Mouse (Mus musculus) heart, postnatal 14 days (tissue): ENCODE data around the gene Tgfa. TPM values are rescaled to one million over a fixed set of nuclear protein-coding genes. Genes with fewer than 3 reads are reported as not detected.

ENCODE experiments used
- DNase-seq, 2 experiments: peaks; one replicate each; pipeline ENCODE4 v3.0.0; 2021 to 2022
- intact Hi-C: fragments of 180-260 bp; cut with DNase I; formaldehyde crosslinking; loops from one replicate; pipeline ENCODE4 v1.15.1; 2025
- total RNA-seq, 2 experiments: library from RNA; stranded (reverse); gene quantifications; 2 replicates each; pipeline ENCODE4 v1.2.3; 2021

The Tgfa gene
- total RNA-seq, 2 experiments from 2014 or later: 1.3 to 1.4 TPM

DNA sequence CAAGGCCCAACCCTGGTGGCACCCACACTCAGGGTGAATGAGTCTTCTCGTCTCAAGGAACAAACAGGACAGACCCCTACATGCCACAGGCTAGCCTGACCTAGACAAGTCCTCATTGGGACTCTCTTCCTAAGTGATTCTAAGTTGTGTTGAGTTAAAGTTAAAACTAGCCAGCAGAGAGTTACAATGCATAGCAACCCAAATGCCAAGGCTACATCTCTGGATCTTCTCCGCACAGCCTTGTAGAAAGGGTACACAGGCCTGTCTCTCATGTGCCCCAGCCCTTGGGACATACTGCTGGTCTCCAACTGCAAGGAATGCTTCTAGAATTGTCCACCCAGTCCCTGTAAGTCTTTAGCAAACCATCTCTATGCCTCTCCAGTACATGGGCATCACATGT is 81.8 kb downstream of the Tgfa start:
- DNase-seq: no peak

DNA sequence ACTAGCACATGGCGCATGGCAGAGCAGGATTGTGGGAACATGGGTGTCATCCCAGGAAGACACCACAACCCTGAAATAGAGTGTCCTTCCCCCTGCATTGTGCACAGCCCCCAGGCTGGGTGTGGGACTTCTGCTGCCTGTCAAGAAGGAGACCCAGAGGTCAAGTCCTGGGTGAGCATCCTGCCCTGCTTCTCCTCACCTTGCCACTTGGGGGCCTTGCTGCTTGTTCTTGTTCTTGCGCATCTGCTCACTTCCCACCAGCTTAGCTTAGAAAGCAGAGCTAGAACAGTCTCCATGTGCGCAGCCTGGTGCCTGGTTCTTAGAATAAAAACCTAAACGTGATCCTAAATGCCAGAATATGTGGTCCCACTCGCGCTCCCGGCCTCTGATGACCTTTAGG is 82.6 kb downstream of the Tgfa start:
- no peak for DNase-seq
- intact Hi-C loops: no loop called here

More for the DNA sequence above, 81.8 kb downstream of the Tgfa start:
- intact Hi-C loops: no loop called here

- no peak for DNase-seq
- intact Hi-C loops: no loop called here
Observed at GRCm38 (mm10) chr6:86281573-86282210, 86.7 kb downstream of the Tgfa start.

DNA sequence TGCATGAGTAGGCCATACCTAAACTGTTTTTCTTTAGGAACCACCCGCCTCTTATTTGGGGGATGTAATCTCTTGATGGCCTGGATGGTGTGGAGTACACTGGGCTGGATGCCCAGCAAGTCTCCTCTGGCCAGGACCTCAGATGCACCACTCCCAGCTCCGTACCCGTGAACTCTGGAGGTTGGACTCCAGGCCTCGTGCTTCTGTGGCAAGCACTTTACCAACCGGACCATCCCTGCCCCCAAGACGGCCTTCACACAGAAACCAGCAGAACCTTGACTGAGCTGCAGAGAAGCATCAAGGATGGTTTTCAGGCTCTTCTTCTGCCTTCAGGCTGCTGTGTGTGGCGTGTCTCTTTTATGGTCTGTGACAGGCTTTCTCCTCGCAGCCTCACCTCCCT is 98.3 kb downstream of the Tgfa start:
- peak; percentile 7 to 11 for DNase-seq
- intact Hi-C loops: no loop called here

DNA sequence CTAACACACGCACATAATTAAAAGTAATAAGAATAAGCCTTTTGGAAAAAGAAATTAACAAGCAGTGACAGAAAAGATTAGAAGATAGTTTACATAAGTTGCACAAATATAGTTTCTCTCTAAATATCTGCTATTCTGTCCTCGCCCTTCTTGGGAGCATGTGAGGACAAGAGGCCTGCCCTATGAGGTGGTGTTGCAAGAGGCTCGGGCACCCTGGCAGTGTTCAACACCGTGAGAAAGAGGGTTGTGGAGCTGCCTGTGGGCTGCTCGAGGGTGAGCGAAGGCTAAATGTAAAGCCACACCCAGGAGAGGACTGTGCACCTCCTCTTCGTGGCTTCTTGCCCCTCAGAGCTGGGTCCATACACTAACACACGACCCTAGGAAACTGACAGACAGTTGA is 100.4 kb downstream of the Tgfa start:
- no peak for DNase-seq
- intact Hi-C loops: no loop called here

- no peak for DNase-seq
- intact Hi-C loops: no loop called here
Observed at GRCm38 (mm10) chr6:86296126-86296525, 101.1 kb downstream of the Tgfa start.

DNA sequence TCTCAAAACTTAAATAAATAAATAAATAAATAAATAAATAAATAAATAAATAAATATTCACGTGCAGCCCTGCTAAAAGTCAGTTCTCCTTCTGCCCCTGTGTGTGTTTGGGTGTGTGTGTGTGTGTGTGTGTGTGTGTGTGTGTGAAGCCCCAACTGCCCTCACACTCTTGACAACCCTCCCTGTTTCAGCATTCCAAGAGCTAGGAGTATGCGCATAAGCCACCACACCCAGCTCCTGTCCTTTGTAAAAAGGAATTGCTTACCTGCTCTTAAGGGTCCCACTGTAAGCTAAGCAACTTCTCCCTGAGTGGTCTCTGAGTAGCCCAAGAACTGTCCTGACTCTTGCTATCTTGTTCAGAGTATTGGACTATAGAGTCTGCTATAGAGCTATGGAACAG is 101.9 kb downstream of the Tgfa start:
- no peak for DNase-seq
- intact Hi-C loops: no loop called here

DNA sequence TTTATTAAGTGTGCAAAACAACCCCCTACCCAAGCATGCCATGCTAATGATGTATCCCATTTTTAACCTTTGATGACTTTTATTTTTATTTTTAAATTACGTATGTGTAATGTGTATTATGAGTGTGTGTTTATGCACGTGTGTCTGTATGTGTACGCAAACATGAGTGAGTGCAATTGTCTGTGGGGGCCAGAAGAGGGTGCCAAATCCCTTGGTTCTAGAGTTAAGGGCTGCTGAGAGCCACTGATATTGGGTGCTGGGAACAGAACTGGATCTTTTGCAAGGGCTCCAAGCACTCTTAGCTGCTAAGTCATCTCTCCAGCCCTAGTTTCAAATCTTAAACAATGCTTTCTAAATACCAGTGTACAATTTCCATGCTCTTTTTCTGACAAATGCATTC is 103.9 kb downstream of the Tgfa start:
- DNase-seq: no peak
- intact Hi-C loops: no loop called here

- DNase-seq: no peak
- intact Hi-C loops: no loop called here
Observed at GRCm38 (mm10) chr6:86299381-86299780, 104.4 kb downstream of the Tgfa start.

- DNase-seq: no peak
- intact Hi-C loops: no loop called here
Observed at GRCm38 (mm10) chr6:86305680-86306079, 110.7 kb downstream of the Tgfa start.

DNA sequence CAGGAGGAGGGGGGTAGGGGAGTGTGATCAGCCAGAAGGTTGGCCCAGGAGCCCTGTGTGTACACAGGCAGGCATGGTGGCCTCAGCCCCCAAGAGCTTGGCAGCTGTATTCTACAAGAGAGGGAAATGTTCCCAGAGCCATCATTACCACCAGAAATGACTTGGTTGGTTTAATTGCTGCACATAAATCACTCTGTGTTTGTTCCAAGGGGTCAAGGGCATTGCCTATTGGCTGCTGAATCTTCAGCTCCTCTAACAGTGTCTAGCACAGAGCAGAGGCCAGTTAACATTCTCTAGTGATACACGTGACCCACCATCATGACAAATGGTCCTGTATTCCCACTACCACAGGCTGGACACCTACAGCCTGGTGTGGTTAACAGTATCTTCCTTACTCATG is 119.0 kb downstream of the Tgfa start:
- intact Hi-C loops: no loop called here
- DNase-seq: no peak

GRCm38 (mm10) chr6:86317066-86317465 is 122.0 kb downstream of the Tgfa start:
- DNase-seq: peak in 1 of 2 experiments; percentile 5
- intact Hi-C loops: no loop called here

GRCm38 (mm10) chr6:86318855-86319254 is 123.8 kb downstream of the Tgfa start:
- peak in 1 of 2 experiments; percentile 9 for DNase-seq
- intact Hi-C loops: no loop called here

GRCm38 (mm10) chr6:86322031-86322563 is 127.1 kb downstream of the Tgfa start:
- no peak for DNase-seq
- intact Hi-C loops: no loop called here

- intact Hi-C loops: no loop called here
- DNase-seq: no peak
Observed at GRCm38 (mm10) chr6:86322991-86323390, 128.0 kb downstream of the Tgfa start.

DNA sequence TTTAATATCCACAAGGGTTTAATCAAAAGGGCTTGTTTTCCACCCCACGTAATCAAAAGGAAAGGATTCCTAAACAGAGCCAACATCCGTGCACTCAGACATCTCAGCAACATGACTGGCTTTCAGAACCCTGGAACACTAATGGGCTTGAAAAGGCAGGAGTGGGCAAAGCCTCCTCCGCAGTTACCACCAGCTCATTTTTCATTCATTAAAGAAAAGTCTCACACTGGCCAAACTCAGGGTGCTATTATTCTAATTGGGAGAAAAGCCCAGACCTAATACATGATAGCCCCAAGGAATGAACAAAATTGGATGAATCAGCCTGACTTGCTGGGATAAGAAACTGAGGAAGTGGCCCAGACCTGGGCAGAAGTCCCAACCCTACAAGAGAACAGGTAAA is 129.4 kb downstream of the Tgfa start:
- DNase-seq: no peak
- intact Hi-C loops: no loop called here

Other genes with a start within 250 kb of the Tgfa start
- 10 to 100 TPM; 63.3 to 64.3 TPM for gene Dusp11, start 233.6 kb upstream of the Tgfa start, total RNA-seq
- not detected for gene Figla, start 179.1 kb upstream of the Tgfa start, total RNA-seq
- 1 to 10 TPM in 1 of 2 experiments, under 1 TPM in 1; 0.68 to 1.0 TPM for gene Add2, start 166.5 kb upstream of the Tgfa start, total RNA-seq
- gene Fam136a, start 170.4 kb downstream of the Tgfa start, total RNA-seq: 10 to 100 TPM; 26.0 to 27.2 TPM
- gene Snrpg, start 176.1 kb downstream of the Tgfa start, total RNA-seq: 10 to 100 TPM; 51.1 to 52.4 TPM
- gene Pcyox1, start 201.9 kb downstream of the Tgfa start, total RNA-seq: 10 to 100 TPM; 68.1 to 69.2 TPM
- gene Tia1, start 209.0 kb downstream of the Tgfa start, total RNA-seq: 10 to 100 TPM; 38.5 to 39.9 TPM
- gene Gm44790, start 231.4 kb downstream of the Tgfa start, total RNA-seq: not detected
- gene C87436, start 243.2 kb downstream of the Tgfa start, total RNA-seq: 10 to 100 TPM; 11.4 to 12.4 TPM